Mouse (Mus musculus) cerebellum, adult 2 months (tissue): ENCODE results near the gene Wdr95. TPM values are rescaled to one million over a fixed set of nuclear protein-coding genes. Genes with fewer than 3 reads are reported as not detected.

ENCODE experiments used
- DNase-seq, 2 experiments: peaks; one replicate each; pipeline ENCODE4 v3.0.0; 2021
- H3K27ac ChIP-seq: fragments of 200-500 bp; 2 replicates; pipeline ENCODE4 v1.5.1; 2012; ENCODE audit warnings: low read length, control low read depth, inconsistent platforms; ENCODE audit not compliant: insufficient read depth
- H3K27me3 ChIP-seq: fragments of 200-500 bp; 2 replicates; pipeline ENCODE4 v1.6.1; 2012; ENCODE audit warnings: inconsistent platforms, mild to moderate bottlenecking, low read length, moderate library complexity; ENCODE audit not compliant: control insufficient read depth, insufficient read depth
- H3K4me1 ChIP-seq: fragments of 200-500 bp; 2 replicates; pipeline ENCODE4 v1.6.1; 2011; ENCODE audit warnings: low read length; ENCODE audit not compliant: control insufficient read depth, insufficient read depth
- H3K4me3 ChIP-seq: fragments of 200-500 bp; replicated peaks from 2 replicates; pipeline ENCODE3; 2011; ENCODE audit warnings: mild to moderate bottlenecking, low read depth, low read length, control low read depth; ENCODE audit not compliant: insufficient read depth
- CTCF ChIP-seq: fragments of 200-500 bp; IDR thresholded peaks from 2 replicates; pipeline ENCODE4 v1.5.1; 2011; ENCODE audit warnings: low read depth, mild to moderate bottlenecking, control low read depth, low read length, moderate library complexity, borderline replicate concordance; ENCODE audit not compliant: insufficient read depth
- POLR2A ChIP-seq: fragments of 200-500 bp; IDR thresholded peaks from 2 replicates; pipeline ENCODE4 v1.6.1; 2011; ENCODE audit warnings: low read length, control low read depth, borderline replicate concordance; ENCODE audit not compliant: insufficient read depth
- WGBS: fragments of 180-500 bp; shearing (Covaris S2); methylation state at CpG from one replicate; pipeline ENCODE4 v1.1.7; 2018; 5-methylcytosine and 5-hydroxymethylcytosine counted together
- polyA plus RNA-seq: library from polyadenylated mRNA; depleted of rRNA; stranded (reverse); fragments of >200 nt; gene quantifications from 2 replicates; pipeline ENCODE4 v1.2.3, GENCODE M21; 2012

The Wdr95 gene
- polyA plus RNA-seq, 1 experiment: 0.29 TPM

- Histone ChIP-seq H3K27ac (no peak overlapping the region), H3K27me3 (no peaks in the 10 kb centered on the region; the same call in 1 of the 2 replicates), H3K4me3 (no peak overlapping the region), H3K4me1 (no peaks in the 10 kb centered on the region)
- no peak for TF ChIP-seq POLR2A
- no peak for TF ChIP-seq CTCF
- DNase-seq: no peak
- WGBS: 83% methylated on average over 20 of the region's 20 CpGs
Measured at GRCm38 (mm10) chr5:149508094-149509029, 20.1 kb upstream of the Wdr95 start.

- no peaks in the 10 kb centered on the region; the same call in 1 of the 2 replicates for H3K27me3 ChIP-seq
- TF ChIP-seq POLR2A (no peak), CTCF (no peak)
- no peak for DNase-seq
- H3K4me1 ChIP-seq: peaks cover 3% of the 10 kb centered on the region; the same call in 1 of the 2 replicates
- WGBS: 74% methylated on average over 13 of the region's 13 CpGs
- no peak overlapping the region for H3K4me3 ChIP-seq
- H3K27ac ChIP-seq: no peak overlapping the region
Measured at GRCm38 (mm10) chr5:149510323-149510722, 18.2 kb upstream of the Wdr95 start.

- WGBS: 60% methylated on average over 3 of the region's 3 CpGs
Measured at GRCm38 (mm10) chr5:149512695-149513094, 15.8 kb upstream of the Wdr95 start.

GRCm38 (mm10) chr5:149513438-149514086, 14.9 kb upstream of the Wdr95 start:
- 60% methylated on average over 9 of the region's 9 CpGs for WGBS
- no peak for DNase-seq
- Histone ChIP-seq H3K27me3 (no peaks in the 10 kb centered on the region; the same call in 1 of the 2 replicates), H3K4me1 (peaks cover 3% of the 10 kb centered on the region; the same call in 1 of the 2 replicates), H3K27ac (no peak overlapping the region), H3K4me3 (no peak overlapping the region)
- TF ChIP-seq CTCF: no peak

More at GRCm38 (mm10) chr5:149512695-149513094, 15.8 kb upstream of the Wdr95 start:
- no peaks in the 10 kb centered on the region; the same call in 1 of the 2 replicates for H3K27me3 ChIP-seq
- H3K27ac ChIP-seq: no peak overlapping the region
- no peak for DNase-seq
- H3K4me3 ChIP-seq: no peak overlapping the region
- TF ChIP-seq POLR2A (no peak), CTCF (no peak)
- H3K4me1 ChIP-seq: peaks cover 3% of the 10 kb centered on the region; the same call in 1 of the 2 replicates

GRCm38 (mm10) chr5:149514087-149514671, 14.3 kb upstream of the Wdr95 start:
- TF ChIP-seq POLR2A (no peak), CTCF (no peak)
- H3K4me3 ChIP-seq: no peak overlapping the region
- peaks cover 3% of the 10 kb centered on the region; the same call in 1 of the 2 replicates for H3K4me1 ChIP-seq
- no peaks in the 10 kb centered on the region; the same call in 1 of the 2 replicates for H3K27me3 ChIP-seq
- H3K27ac ChIP-seq: peak overlapping the region; percentile 13; the same call in 1 of the 2 replicates
- no peak for DNase-seq
- 31% methylated on average over 14 of the region's 14 CpGs for WGBS

- no peak overlapping the region for H3K4me3 ChIP-seq
- DNase-seq: no peak
- H3K4me1 ChIP-seq: peaks cover 3% of the 10 kb centered on the region; the same call in 1 of the 2 replicates
- TF ChIP-seq CTCF: no peak
- no peak for TF ChIP-seq POLR2A
- no peaks in the 10 kb centered on the region; the same call in 1 of the 2 replicates for H3K27me3 ChIP-seq
- 57% methylated on average over 3 of the region's 3 CpGs for WGBS
- H3K27ac ChIP-seq: no peak overlapping the region
Measured at GRCm38 (mm10) chr5:149514890-149515289, 13.6 kb upstream of the Wdr95 start.

GRCm38 (mm10) chr5:149517116-149517515, 11.4 kb upstream of the Wdr95 start:
- H3K4me1 ChIP-seq: peaks cover 3% of the 10 kb centered on the region; the same call in 1 of the 2 replicates
- H3K27me3 ChIP-seq: no peaks in the 10 kb centered on the region; the same call in 1 of the 2 replicates
- DNase-seq: no peak
- TF ChIP-seq POLR2A: no peak
- no peak for TF ChIP-seq CTCF
- no peak overlapping the region for H3K27ac ChIP-seq
- no peak overlapping the region for H3K4me3 ChIP-seq
- WGBS: 55% methylated on average over 6 of the region's 6 CpGs
